Mouse (Mus musculus) kidney, adult 9 months (tissue): ENCODE results near the gene Fam178b.
"Not testable (repeated sequence)": the region's sequence is repeated elsewhere in the genome, so short reads cannot be mapped to it uniquely, and the experiment has no call there.

Experiments used
- DNase-seq: peaks from one replicate; pipeline ENCODE4 v3.0.0; 2022

Fam178b gene

GRCm38 (mm10) chr1:36625442-36625841, 57.5 kb downstream of the Fam178b start:
- DNase-seq: no peak

- not testable (repeated sequence) for DNase-seq
Observed at GRCm38 (mm10) chr1:36615958-36616357, 67.0 kb downstream of the Fam178b start.

DNA sequence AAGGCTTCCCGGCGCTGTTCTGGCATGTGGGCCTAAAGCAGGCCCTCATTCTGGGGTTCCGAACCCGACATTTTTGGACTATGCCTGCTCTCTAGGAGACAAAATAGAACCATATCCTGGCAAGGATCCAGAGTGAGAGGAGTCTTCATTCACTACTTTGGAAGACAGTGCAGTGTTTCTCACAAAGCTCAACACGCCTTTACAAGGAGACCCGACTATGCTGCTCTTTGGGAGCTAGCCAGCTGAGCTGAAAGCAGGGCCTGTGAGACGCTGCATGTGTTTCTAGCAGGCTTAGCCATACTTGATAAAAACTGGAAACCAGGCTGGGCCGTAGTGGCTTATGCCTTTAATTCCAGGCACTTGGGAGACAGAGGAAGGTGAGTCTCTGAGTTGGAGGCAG, 67.8 kb downstream of the Fam178b start:
- no peak for DNase-seq

- DNase-seq: no peak
Observed at GRCm38 (mm10) chr1:36614584-36614983, 68.4 kb downstream of the Fam178b start.

GRCm38 (mm10) chr1:36613374-36613895, 69.5 kb downstream of the Fam178b start:
- DNase-seq: no peak

DNA sequence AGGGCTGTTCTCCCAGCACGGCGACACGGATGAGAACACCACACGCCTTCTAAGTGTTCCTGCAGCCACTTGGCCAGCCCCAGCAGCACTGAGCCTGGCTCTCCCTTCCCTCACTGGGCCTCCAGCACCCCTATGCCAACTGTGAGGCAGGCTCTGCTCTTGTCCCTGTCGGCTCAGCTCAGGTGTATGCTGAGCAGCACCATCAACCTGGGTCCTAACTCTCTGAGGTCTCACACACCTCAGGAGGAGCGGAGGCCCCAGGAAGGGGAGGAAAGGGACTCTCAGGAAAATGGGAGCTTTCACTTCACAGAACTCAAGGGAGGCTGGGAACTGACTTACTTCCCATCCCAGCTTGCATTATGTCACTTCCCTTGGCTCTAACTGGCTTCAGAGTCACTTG, 70.6 kb downstream of the Fam178b start:
- no peak for DNase-seq

GRCm38 (mm10) chr1:36611449-36612123, 71.4 kb downstream of the Fam178b start:
- DNase-seq: no peak

- no peak for DNase-seq
Observed at GRCm38 (mm10) chr1:36608211-36608610, 74.8 kb downstream of the Fam178b start.

DNA sequence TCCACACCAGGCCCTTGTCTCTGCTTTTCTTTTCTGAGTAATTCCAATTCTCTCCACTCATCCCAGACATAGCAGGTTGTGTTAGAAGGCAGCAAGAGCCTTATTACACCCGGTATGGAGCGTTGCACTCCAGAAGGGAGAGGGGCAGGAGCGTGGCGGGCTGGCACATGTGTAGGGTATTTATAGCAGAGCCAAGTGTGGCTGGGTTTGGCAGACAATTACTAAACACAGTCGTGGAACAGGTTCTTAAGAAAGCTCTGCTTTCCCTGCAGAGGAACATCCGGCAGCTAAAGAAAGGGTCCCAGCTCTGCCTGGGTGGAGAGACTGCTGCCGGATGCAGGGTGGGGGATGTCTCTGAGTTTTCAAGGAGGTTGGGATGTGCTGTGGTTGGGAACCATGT, 76.0 kb downstream of the Fam178b start:
- DNase-seq: no peak

DNA sequence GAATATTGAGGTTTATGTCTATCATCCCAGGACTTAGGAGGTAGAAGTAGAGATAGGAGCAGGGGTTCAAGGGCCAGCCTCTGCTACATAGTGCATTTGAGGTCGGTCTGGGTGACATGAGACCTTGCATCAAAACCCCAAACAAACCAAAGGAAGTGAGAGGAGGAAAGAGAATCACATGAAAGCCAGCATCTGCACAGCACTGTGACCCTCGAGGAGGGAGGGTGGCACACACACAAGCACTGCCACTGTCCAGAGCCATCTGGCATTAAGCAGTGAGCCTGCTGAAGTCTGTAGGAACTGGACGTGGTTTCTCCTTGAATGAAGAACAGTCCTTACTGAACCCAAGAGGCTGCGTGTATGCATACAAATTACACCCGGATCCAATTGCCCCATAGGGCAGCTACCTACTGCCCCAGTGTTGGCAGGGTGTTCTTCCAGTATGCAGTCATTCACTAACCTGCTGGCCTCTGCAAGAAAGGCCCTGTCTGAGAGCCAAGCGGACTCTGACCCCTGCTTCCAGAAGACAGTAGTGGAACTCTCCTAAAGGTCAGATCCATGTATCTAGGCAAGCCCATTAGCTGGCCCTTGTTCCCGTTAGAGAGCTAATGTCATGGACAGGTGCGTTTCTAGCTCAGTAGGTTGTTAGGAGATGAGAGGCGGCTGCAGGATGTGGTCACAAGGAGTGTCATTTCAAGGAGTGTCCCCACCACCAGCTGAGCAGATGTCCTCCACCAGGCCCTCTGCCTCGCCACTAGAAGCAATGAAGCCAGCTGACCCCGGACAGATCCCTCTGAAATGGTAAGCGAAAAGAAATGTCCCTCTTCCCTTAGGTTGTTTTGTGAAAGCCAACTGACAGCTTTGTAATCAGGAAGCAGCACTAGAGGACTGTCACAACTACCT, 78.5 kb downstream of the Fam178b start:
- DNase-seq: peak; percentile 92

DNA sequence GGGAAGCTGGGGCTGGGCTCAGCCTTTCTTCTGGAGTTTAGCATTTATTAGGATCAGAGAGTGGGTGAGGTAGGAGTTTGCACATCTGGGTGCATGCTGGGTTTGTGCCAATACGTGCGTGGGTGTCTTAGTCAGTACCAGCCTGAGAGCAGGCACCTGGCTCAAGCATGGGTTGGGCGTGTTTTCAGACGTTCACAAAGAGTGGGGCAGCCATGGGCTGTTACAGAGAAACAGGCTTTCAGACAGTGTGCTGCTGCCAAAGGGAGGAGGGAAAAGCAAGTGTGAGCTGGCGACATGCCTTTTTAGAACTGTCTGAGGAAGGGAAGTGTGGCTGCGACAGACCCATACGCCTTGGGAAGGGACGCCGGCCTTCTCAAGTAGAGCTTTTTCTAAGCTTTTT, 79.6 kb downstream of the Fam178b start:
- peak; percentile 28 for DNase-seq

DNA sequence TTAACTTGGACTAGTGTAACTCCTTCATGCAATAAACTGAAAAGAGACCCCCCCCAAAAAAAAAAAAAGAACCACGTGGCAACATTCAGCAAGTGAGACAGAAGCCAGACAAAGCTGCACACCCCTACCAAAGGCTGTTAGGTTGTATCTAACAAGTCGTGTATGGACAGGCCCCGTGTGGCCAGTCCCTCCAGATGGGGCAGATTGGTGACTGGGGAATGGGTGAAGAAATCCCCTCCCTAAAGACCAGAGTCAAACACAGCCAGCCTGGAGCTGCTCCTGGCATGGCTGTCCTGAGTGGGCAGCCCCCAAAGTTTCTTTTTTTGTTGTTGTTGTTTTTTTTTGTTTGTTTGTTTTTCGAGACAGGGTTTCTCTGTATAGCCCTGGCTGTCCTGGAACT, 80.7 kb downstream of the Fam178b start:
- no peak for DNase-seq

GRCm38 (mm10) chr1:36598411-36598810, 84.6 kb downstream of the Fam178b start:
- no peak for DNase-seq

GRCm38 (mm10) chr1:36596114-36596513, 86.9 kb downstream of the Fam178b start:
- DNase-seq: peak; percentile 65

GRCm38 (mm10) chr1:36595167-36595931, 87.6 kb downstream of the Fam178b start:
- DNase-seq: no peak

DNA sequence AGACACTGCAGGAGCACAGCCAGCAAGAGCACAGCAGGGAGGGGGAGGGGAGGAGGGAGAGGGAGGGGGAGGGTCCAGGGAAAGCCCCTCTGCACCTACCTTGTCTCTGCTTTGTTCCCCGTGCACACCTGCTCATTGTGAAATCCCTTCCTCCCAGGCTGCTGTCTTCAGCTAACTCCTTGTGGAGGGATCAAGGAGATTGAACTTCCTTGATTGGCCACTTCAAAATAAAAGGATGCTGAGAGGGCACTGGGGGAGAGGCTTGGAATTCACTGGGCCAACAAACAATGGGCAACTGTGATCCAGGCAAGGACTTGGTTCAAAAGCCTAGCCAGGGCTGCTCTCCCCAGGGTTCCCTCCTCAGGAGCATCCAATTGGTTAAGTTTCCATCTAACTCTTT, 89.9 kb downstream of the Fam178b start:
- DNase-seq: no peak

- DNase-seq: no peak
Observed at GRCm38 (mm10) chr1:36591408-36591807, 91.6 kb downstream of the Fam178b start.

- DNase-seq: no peak
Observed at GRCm38 (mm10) chr1:36590664-36591063, 92.3 kb downstream of the Fam178b start.

DNA sequence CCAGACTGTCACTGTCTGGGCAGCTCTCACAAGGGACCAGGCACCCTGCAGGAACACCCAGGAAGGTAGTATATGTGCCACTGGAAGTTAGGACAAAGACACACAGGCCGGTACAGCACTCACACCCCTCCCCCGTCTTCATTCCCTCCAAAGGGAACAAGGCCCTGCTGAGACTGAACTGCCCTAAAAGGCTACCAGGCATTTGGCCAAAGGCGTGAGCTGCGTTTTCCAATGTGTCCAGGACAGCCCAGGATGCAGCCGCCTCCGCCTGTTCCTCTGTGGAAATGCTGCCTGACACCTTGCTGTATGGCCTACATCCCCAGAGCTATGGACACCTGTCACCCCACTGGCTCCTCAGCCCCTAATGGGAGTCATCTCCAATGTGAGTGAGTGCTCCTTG, 93.5 kb downstream of the Fam178b start:
- peak; percentile 60 for DNase-seq

DNA sequence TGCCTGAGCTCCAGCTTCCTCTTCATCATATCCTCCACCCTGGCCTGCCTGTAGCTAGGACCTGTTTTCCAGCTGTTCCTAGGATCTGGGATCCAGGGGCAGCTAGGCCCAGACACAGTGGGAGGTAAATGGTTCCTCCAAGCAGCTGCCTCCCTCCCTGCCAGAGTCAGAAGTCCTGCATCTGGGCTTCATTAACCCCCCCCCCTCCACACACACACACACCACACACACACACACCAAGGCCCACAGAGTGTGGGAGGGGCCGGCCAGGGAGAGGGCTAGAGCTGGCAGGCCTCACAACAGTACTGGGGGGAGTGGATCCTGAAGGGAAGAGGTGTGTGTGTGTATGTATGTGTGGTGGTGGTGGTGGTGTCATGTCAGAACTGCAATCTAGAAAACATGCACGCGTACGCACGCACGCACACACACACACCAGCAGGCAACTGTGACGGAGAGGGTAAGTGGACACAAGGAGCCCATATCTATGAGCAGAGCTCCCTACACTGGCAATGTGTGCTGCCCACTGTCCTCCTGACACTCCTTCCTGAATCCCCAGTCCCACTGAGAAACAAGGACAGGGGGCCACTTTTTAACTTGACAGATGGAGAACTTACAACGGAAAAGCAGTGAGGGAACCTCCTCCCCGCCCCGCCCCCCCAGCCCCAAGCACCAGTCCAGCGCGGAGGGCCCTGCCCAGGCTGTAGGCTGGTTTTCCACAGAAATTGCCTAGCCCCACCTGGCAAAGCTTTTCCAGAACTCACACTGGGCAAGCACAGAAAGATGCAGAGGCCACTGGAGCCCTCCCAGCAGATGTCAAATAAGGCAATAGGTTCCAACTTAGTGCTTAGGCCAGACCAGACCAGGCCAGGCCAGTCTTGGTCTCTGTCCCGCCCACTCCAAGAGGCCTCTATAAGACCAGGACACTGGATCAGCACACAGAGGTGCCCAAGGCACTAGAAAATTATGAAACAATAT, 94.2 kb downstream of the Fam178b start:
- DNase-seq: no peak

DNA sequence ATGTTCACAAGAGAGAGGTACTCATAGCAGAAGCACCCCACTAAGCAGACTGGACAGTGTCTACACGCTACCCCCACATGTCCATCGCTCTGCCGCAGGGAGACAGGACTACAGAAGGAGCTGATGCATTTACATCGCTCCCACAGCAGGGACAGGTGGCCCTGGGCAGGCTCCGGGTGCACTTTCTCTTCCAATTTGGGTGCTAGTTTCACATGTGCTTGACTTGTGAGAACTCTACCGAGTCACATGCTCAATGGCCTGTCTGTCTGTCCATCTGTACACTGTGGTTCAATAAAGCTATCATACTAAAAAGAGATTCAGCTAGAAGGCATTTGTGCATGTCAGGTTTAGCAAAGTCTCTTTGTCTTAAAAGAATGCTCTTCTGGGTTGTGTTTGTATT, 95.1 kb downstream of the Fam178b start:
- DNase-seq: no peak

GRCm38 (mm10) chr1:36586288-36586687, 96.7 kb downstream of the Fam178b start:
- no peak for DNase-seq
